24 mouse cellular contexts compared by ENCODE assay signal in the genomic region with DNA sequence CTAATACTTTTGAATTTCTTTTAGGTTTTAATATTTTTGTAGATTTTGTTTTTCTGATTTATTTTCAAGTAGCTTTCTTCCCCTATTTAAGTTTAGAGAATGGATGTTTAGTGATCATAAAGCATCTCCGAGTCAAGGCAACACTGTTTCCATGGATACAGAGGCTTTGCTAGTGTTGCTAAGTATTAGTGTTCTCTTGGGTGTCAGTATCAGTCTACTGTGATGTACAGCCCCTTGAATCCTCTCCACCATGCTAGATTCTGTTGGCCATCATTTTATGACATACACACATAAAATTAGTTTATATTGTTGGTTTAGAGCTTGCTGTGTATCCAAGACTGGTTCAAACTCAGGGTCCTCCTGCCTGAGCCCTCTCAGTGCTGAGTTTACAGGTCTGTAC.
"Had no signal": no experiment of that assay in that cellular context is flagged by ENCODE, and none has a peak within 500 bp of the region (broad histone marks: within the 10 kb centered on the region; RNA-seq: fewer than 3 reads in every experiment).

No protein-coding gene starts in this region.

- DNase-seq: gastrocnemius, adult 2 months; gastrocnemius, postnatal 10 days; gastrocnemius, postnatal 25 days; heart, adult 18-20 months; heart, postnatal 10 days; heart, postnatal 4 days; kidney, adult 18-20 months; kidney, adult 8-10 months; kidney, postnatal 10 days; kidney, postnatal 25 days; kidney, postnatal 4 days had no signal

- H3K36me3 ChIP-seq: intestine, embryonic 15.5 days had no signal

- H3K4me3 ChIP-seq: gastrocnemius, adult 2 months; heart, embryonic 10.5 days; heart, embryonic 12.5 days; hindbrain, embryonic 10.5 days; hindbrain, embryonic 12.5 days; intestine, embryonic 15.5 days; layer of hippocampus, adult 2 months; left cerebral cortex, adult 2 months; limb, embryonic 10.5 days; limb, embryonic 12.5 days had no signal

- H3K27ac ChIP-seq: gastrocnemius, adult 2 months; heart, embryonic 10.5 days; hindbrain, embryonic 10.5 days; hindbrain, embryonic 12.5 days; hindbrain, embryonic 14.5 days; intestine, embryonic 15.5 days; layer of hippocampus, adult 2 months; left cerebral cortex, adult 2 months; limb, embryonic 10.5 days; limb, embryonic 12.5 days had no signal

- H3K9ac ChIP-seq: heart, embryonic 12.5 days; hindbrain, embryonic 12.5 days; hindbrain, embryonic 14.5 days; intestine, embryonic 15.5 days; limb, embryonic 12.5 days had no signal

- H3K4me1 ChIP-seq: heart, embryonic 10.5 days; heart, embryonic 12.5 days; hindbrain, embryonic 10.5 days; hindbrain, embryonic 12.5 days; intestine, embryonic 15.5 days; limb, embryonic 10.5 days; limb, embryonic 12.5 days had no signal

- H3K27me3 ChIP-seq: heart, embryonic 12.5 days; hindbrain, embryonic 12.5 days; intestine, embryonic 15.5 days; limb, embryonic 12.5 days had no signal

- H3K9me3 ChIP-seq: heart, embryonic 10.5 days; heart, embryonic 12.5 days; hindbrain, embryonic 10.5 days; hindbrain, embryonic 12.5 days; intestine, embryonic 15.5 days; limb, embryonic 10.5 days; limb, embryonic 12.5 days had no signal

- H3K4me2 ChIP-seq: heart, embryonic 12.5 days; hindbrain, embryonic 12.5 days; hindbrain, embryonic 14.5 days; intestine, embryonic 15.5 days; limb, embryonic 12.5 days had no signal

- ATAC-seq: hindbrain, embryonic 16.5 days; inflammation-experienced regulatory T-cells, adult 6 months; intestine, embryonic 15.5 days; intestine, postnatal 0 days had no signal
